Mouse (Mus musculus) forebrain, embryonic 12.5 days (tissue): Measurements from ENCODE around the gene Fuk. TPM values are rescaled to one million over a fixed set of nuclear protein-coding genes. Genes with fewer than 3 reads are reported as not detected.
A peak's percentile ranks its signal among the peaks of the same experiment; 100 is the strongest.
"Not testable (repeated sequence)": the region's sequence is repeated elsewhere in the genome, so short reads cannot be mapped to it uniquely, and the experiment has no call there.

ENCODE experiments used
- ATAC-seq: fragments of 200-750 bp; cut with Nextera tagmentation; 2 replicates; pipeline ENCODE4 v1.8.0; 2017; ENCODE audit warnings: moderate TSS enrichment; ENCODE audit not compliant: low FRiP score
- H3K27ac ChIP-seq: fragments of 300-500 bp; sonication (generic); 2 replicates; pipeline ENCODE4 v1.5.1; 2016; ENCODE audit warnings: mild to moderate bottlenecking
- H3K27me3 ChIP-seq: fragments of 300-500 bp; sonication (generic); 2 replicates; pipeline ENCODE4 v1.6.1; 2016; ENCODE audit warnings: mild to moderate bottlenecking
- H3K36me3 ChIP-seq: fragments of 300-500 bp; sonication (generic); replicated peaks from 2 replicates; pipeline ENCODE4 v1.6.1; 2016; ENCODE audit warnings: mild to moderate bottlenecking
- H3K4me1 ChIP-seq: fragments of 300-500 bp; sonication (generic); 2 replicates; pipeline ENCODE4 v1.6.1; 2016
- H3K4me2 ChIP-seq: fragments of 300-500 bp; sonication (generic); 2 replicates; pipeline ENCODE4 v1.6.1; 2016; ENCODE audit warnings: mild to moderate bottlenecking, moderate library complexity
- H3K4me3 ChIP-seq: fragments of 300-500 bp; sonication (generic); replicated peaks from 2 replicates; pipeline ENCODE4 v1.5.1; 2016; ENCODE audit warnings: mild to moderate bottlenecking
- H3K9ac ChIP-seq: fragments of 300-500 bp; sonication (generic); 2 replicates; pipeline ENCODE4 v1.6.1; 2016; ENCODE audit warnings: mild to moderate bottlenecking
- H3K9me3 ChIP-seq: fragments of 300-500 bp; sonication (generic); 2 replicates; pipeline ENCODE4 v1.6.1; 2016
- WGBS: fragments of 180-500 bp; shearing (Covaris S2); methylation state at CpG from one replicate; pipeline ENCODE4 v1.1.7; 2016; 5-methylcytosine and 5-hydroxymethylcytosine counted together
- polyA plus RNA-seq: library from polyadenylated mRNA; unstranded; fragments of >200 nt; fragmentation: Nextera tagmentation; extraction: Ambion mirVana; gene quantifications from 2 replicates; pipeline ENCODE4 v1.2.1, GENCODE M21; 2016

The Fuk gene
- polyA plus RNA-seq, 1 experiment from 2014 or later = 13.2 TPM

GRCm38 (mm10) chr8:110911576-110912570 lies 9.6 kb upstream of the Fuk start:
- Histone ChIP-seq H3K4me3 (no peak overlapping the region), H3K27me3 (no peaks in the 10 kb centered on the region), H3K9ac (no peak overlapping the region), H3K4me1 (no peaks in the 10 kb centered on the region), H3K36me3 (no peaks in the 10 kb centered on the region), H3K4me2 (no peak overlapping the region), H3K27ac (no peak overlapping the region), H3K9me3 (no peaks in the 10 kb centered on the region)
- ATAC-seq = no peak
- WGBS = 87% methylated on average over 15 of the region's 15 CpGs

- H3K4me2 ChIP-seq, H3K27ac ChIP-seq, H3K9me3 ChIP-seq, H3K27me3 ChIP-seq, ATAC-seq, H3K36me3 ChIP-seq, H3K9ac ChIP-seq, H3K4me3 ChIP-seq, H3K4me1 ChIP-seq: not testable (repeated sequence)
Observed at GRCm38 (mm10) chr8:110909850-110910249, 7.6 kb upstream of the Fuk start.

GRCm38 (mm10) chr8:110906682-110907081 lies 4.4 kb upstream of the Fuk start:
- Histone ChIP-seq H3K4me3 (no peak overlapping the region), H3K36me3 (no peaks in the 10 kb centered on the region), H3K9me3 (no peaks in the 10 kb centered on the region), H3K27ac (no peak overlapping the region), H3K4me2 (no peak overlapping the region), H3K4me1 (peaks cover 2% of the 10 kb centered on the region), H3K27me3 (no peaks in the 10 kb centered on the region; the same call in 1 of the 2 replicates), H3K9ac (no peak overlapping the region)
- WGBS = 93% methylated on average over 1 of the region's 1 CpGs
- ATAC-seq = no peak

- no peak overlapping the region for H3K4me3 ChIP-seq
- 90% methylated on average over 6 of the region's 6 CpGs for WGBS
- no peaks in the 10 kb centered on the region; the same call in 1 of the 2 replicates for H3K27me3 ChIP-seq
- H3K36me3 ChIP-seq = no peaks in the 10 kb centered on the region
- no peak overlapping the region for H3K27ac ChIP-seq
- H3K9ac ChIP-seq = no peak overlapping the region
- ATAC-seq = no peak
- no peaks in the 10 kb centered on the region for H3K9me3 ChIP-seq
- peaks cover 5% of the 10 kb centered on the region for H3K4me1 ChIP-seq
- H3K4me2 ChIP-seq = no peak overlapping the region
Observed at GRCm38 (mm10) chr8:110905404-110905803, 3.1 kb upstream of the Fuk start.

- Histone ChIP-seq H3K4me3 (peak overlapping the region; percentile 73), H3K4me1 (peaks cover 5% of the 10 kb centered on the region), H3K27me3 (no peaks in the 10 kb centered on the region; the same call in 1 of the 2 replicates), H3K4me2 (peak overlapping the region; percentile 60), H3K36me3 (peaks cover 9% of the 10 kb centered on the region; the same call in 1 of the 2 replicates), H3K9me3 (no peaks in the 10 kb centered on the region), H3K9ac (no peak overlapping the region), H3K27ac (no peak overlapping the region)
- peak; percentile 55 for ATAC-seq
- WGBS = 57% methylated on average over 2 of the region's 2 CpGs
Observed at GRCm38 (mm10) chr8:110902579-110902965, 284 bp upstream of the Fuk start.

GRCm38 (mm10) chr8:110901056-110901455 lies 1.2 kb downstream of the Fuk start:
- Histone ChIP-seq H3K9ac (no peak overlapping the region), H3K4me2 (no peak overlapping the region), H3K27ac (no peak overlapping the region), H3K36me3 (peaks cover 9% of the 10 kb centered on the region; the same call in 1 of the 2 replicates), H3K4me1 (peaks cover 5% of the 10 kb centered on the region), H3K4me3 (no peak overlapping the region), H3K27me3 (no peaks in the 10 kb centered on the region), H3K9me3 (no peaks in the 10 kb centered on the region)
- WGBS = 84% methylated on average over 3 of the region's 3 CpGs
- no peak for ATAC-seq

- Histone ChIP-seq H3K27me3 (no peaks in the 10 kb centered on the region), H3K27ac (no peak overlapping the region), H3K4me2 (no peak overlapping the region), H3K36me3 (peaks cover 28% of the 10 kb centered on the region; the same call in 1 of the 2 replicates), H3K9ac (no peak overlapping the region), H3K4me1 (peaks cover 5% of the 10 kb centered on the region), H3K9me3 (no peaks in the 10 kb centered on the region), H3K4me3 (no peak overlapping the region)
- WGBS = 95% methylated on average over 6 of the region's 6 CpGs
- no peak for ATAC-seq
Observed at GRCm38 (mm10) chr8:110897495-110897894, 4.8 kb downstream of the Fuk start.

- 95% methylated on average over 13 of the region's 13 CpGs for WGBS
- no peak overlapping the region for H3K9ac ChIP-seq
- no peak overlapping the region for H3K4me2 ChIP-seq
- no peak for ATAC-seq
- no peaks in the 10 kb centered on the region for H3K9me3 ChIP-seq
- no peaks in the 10 kb centered on the region for H3K4me1 ChIP-seq
- no peak overlapping the region for H3K4me3 ChIP-seq
- peaks cover 32% of the 10 kb centered on the region; the same call in 1 of the 2 replicates for H3K36me3 ChIP-seq
- H3K27ac ChIP-seq = no peak overlapping the region
- no peaks in the 10 kb centered on the region for H3K27me3 ChIP-seq
Observed at GRCm38 (mm10) chr8:110895812-110896211, 6.5 kb downstream of the Fuk start.

- WGBS = 89% methylated on average over 5 of the region's 9 CpGs
- H3K4me3 ChIP-seq = no peak overlapping the region
Observed at GRCm38 (mm10) chr8:110895254-110895653, 7.0 kb downstream of the Fuk start.

GRCm38 (mm10) chr8:110894851-110895250 lies 7.4 kb downstream of the Fuk start:
- Histone ChIP-seq H3K36me3 (peaks cover 37% of the 10 kb centered on the region; the same call in 1 of the 2 replicates), H3K27me3 (no peaks in the 10 kb centered on the region)
- 85% methylated on average over 10 of the region's 10 CpGs for WGBS

More at GRCm38 (mm10) chr8:110895254-110895653, 7.0 kb downstream of the Fuk start:
- ATAC-seq = no peak
- Histone ChIP-seq H3K4me2 (no peak overlapping the region), H3K36me3 (peaks cover 33% of the 10 kb centered on the region; the same call in 1 of the 2 replicates), H3K4me1 (no peaks in the 10 kb centered on the region), H3K27ac (no peak overlapping the region), H3K9me3 (no peaks in the 10 kb centered on the region), H3K9ac (no peak overlapping the region), H3K27me3 (no peaks in the 10 kb centered on the region)

GRCm38 (mm10) chr8:110892913-110893312 lies 9.4 kb downstream of the Fuk start:
- Histone ChIP-seq H3K36me3 (peaks cover 45% of the 10 kb centered on the region), H3K27me3 (no peaks in the 10 kb centered on the region), H3K9me3 (no peaks in the 10 kb centered on the region), H3K9ac (no peak overlapping the region), H3K4me3 (no peak overlapping the region), H3K4me1 (no peaks in the 10 kb centered on the region), H3K4me2 (no peak overlapping the region), H3K27ac (no peak overlapping the region)
- no peak for ATAC-seq
- WGBS = 94% methylated on average over 2 of the region's 2 CpGs

More at GRCm38 (mm10) chr8:110894851-110895250, 7.4 kb downstream of the Fuk start:
- Histone ChIP-seq H3K4me1 (no peaks in the 10 kb centered on the region), H3K9me3 (no peaks in the 10 kb centered on the region), H3K4me3 (no peak overlapping the region), H3K9ac (no peak overlapping the region), H3K27ac (no peak overlapping the region), H3K4me2 (no peak overlapping the region)
- no peak for ATAC-seq

GRCm38 (mm10) chr8:110892040-110892439 lies 10.2 kb downstream of the Fuk start:
- Histone ChIP-seq H3K4me2 (no peak overlapping the region), H3K9ac (no peak overlapping the region), H3K9me3 (no peaks in the 10 kb centered on the region), H3K36me3 (peaks cover 54% of the 10 kb centered on the region), H3K27me3 (no peaks in the 10 kb centered on the region), H3K4me3 (no peak overlapping the region), H3K27ac (no peak overlapping the region), H3K4me1 (no peaks in the 10 kb centered on the region)
- ATAC-seq = no peak
- 88% methylated on average over 7 of the region's 7 CpGs for WGBS
